Mouse (Mus musculus) activated CD4-positive, CD25-positive, alpha-beta regulatory T cell, adult 4 months (primary cell): ENCODE measurements around the gene Tasp1. TPM values are rescaled to one million over a fixed set of nuclear protein-coding genes. Genes with fewer than 3 reads are reported as not detected.
A peak's percentile ranks its signal among the peaks of the same experiment; 100 is the strongest.
"Not testable (repeated sequence)": the region's sequence is repeated elsewhere in the genome, so short reads cannot be mapped to it uniquely, and the experiment has no call there.

Source experiments
- ATAC-seq: one replicate; pipeline ENCODE4 v1.8.0; 2017
- polyA plus RNA-seq, 2 experiments: library from polyadenylated mRNA; unstranded; fragments of 100-300 nt; shearing (Covaris generic); gene quantifications; one replicate each; pipeline ENCODE4 v1.2.1; 2017

Gene Tasp1
- polyA plus RNA-seq, 2 experiments from 2014 or later: 108 to 116 TPM

DNA sequence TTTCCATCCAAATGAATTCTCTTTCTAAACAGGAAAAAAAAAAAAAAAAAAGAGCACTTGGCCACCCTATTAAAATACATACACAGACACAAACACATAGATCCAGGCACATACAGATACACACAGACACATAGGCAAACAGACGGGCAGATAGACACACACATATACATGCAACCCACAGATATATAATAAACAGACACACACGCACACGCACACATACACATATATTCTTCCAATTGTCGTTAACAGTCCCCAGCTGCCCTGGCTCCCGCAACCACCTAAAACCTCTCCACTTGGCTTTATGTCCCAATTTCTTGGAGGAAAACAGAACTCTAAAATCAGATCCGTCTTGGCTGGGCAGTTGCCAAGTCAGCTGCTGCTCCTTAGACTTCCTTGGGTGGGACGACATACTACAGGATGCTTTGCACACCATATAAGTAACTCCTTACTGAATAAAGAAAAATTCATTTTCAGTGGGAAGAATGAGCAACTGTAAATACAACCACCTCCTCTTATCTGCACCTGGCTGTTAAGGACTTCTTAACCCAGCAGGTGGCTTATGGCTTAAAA lies 188.5 kb downstream of the Tasp1 start:
- ATAC-seq: no peak

DNA sequence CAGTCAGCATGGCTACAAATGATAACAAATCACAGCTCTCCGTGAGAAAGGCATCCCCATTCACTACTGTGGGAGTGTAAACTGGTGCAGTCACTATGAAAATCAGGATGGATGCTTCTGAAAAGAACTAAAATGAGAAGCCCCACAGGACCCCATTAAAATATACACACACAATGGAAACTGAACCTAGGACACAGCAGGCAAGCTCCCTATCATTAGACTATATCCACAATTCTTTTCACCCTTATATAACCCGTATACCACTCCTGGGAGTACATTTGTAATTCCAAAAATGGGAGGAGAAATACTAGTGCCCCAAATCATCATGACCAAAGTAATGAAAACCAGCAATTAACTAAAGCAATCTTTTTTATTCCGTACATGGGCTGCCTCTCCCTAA lies 190.7 kb downstream of the Tasp1 start:
- no peak for ATAC-seq

DNA sequence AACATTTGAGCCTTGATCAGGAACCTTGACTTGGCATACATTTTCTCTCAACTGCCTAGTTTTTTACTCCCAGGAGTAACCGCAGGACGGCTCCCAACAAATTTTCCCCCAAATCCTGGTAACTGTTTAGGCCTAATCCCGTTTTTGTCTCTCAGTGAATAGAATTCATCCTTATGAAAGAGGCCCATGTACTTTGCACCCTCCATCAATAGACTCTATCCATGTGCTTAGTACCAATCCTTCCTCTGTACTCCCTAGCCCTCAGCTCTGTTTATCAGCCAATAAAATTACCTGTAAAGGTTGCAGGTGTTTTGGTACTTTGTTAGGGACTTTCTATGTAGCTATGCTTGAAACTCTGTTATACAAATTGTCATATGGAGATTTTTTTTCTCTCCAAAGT lies 192.4 kb downstream of the Tasp1 start:
- no peak for ATAC-seq

DNA sequence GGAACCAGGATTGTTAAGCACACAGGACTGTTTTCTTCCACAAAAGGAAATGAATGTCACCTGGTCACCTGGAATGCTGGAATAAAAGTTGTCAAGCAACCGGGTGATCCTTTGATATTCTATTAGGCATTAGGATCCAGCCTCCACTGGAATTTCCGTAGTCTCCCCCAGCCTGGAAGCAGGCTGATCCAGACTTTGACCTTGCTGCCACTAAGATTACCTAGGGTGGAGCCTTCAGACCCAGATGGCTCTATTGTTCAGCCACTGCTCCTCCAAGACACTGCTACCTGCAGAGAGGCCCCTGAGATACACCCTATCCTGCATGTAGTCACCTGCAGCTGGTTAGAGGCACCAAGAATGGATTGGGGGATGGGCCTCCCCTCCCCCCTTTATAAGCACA lies 192.8 kb downstream of the Tasp1 start:
- no peak for ATAC-seq

DNA sequence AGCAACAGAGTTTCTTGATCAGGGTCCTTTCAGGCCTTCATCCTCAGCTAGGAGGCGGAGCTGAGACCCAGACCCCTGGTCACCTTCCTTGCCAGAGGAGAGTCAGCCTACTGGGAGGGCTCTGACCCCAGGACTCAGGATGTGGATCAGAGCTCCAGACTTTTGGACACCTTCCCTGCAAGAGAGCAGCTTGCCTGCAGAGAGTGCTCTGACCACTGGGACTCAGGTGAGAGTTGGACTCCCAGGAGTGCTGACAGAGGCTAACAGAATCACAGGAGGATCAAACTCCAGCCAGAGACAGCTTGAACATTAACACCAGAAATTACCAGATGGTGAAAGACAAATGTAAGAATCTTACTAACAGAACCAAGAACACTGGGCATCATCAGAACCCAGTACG lies 197.5 kb downstream of the Tasp1 start:
- ATAC-seq: not testable (repeated sequence)

- ATAC-seq: not testable (repeated sequence)
These were observed 203.2 kb downstream of the Tasp1 start for GRCm38 (mm10) chr2:139863396-139863795.

GRCm38 (mm10) chr2:139860133-139860494 lies 206.5 kb downstream of the Tasp1 start:
- no peak for ATAC-seq

GRCm38 (mm10) chr2:139859424-139860132 lies 207.0 kb downstream of the Tasp1 start:
- ATAC-seq: no peak

DNA sequence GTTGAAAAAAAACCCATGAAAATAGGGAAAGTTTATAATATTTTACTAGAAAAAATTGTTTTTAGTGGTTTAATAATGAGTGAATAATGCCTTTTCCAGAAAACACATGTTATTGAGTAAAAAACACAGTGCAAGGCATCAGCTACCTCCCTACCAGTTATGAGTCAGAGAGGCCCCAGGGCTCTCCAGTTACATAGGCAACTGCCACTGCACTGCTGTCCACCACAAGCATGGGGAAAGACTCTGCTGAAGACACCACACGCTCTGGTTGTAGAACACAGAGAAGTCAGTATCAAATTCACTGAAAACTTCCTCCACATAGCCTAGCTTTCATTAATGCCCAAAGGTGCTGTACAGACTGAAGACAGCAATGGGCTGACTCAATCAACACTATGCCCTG lies 217.0 kb downstream of the Tasp1 start:
- ATAC-seq: no peak

DNA sequence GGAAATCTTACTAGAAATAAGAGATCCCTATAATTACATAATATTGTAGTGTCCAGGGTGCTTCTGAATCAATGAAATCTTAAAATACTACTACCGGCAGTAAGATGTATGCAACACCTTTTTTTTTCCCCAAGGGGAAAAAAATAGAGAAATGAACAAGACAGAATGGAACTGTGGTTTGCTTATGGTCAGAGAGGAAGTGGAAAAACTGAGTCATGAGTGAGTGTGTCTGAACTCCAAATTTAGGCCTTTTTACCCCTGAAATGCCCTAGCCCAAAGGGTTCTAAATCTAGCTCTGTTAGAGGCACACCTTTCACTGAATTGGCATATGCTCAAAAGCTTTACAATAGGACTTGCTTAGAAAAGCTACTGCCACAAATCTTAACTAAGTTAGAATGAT lies 225.2 kb downstream of the Tasp1 start:
- peak; percentile 65 for ATAC-seq

- ATAC-seq: no peak
These were observed 225.7 kb downstream of the Tasp1 start for GRCm38 (mm10) chr2:139840941-139841340.

- ATAC-seq: no peak
These were observed 244.8 kb downstream of the Tasp1 start for GRCm38 (mm10) chr2:139821589-139822378.

- ATAC-seq: no peak
These were observed 249.3 kb downstream of the Tasp1 start for GRCm38 (mm10) chr2:139817275-139817674.

- no peak for ATAC-seq
These were observed 258.7 kb downstream of the Tasp1 start for GRCm38 (mm10) chr2:139807887-139808286.

DNA sequence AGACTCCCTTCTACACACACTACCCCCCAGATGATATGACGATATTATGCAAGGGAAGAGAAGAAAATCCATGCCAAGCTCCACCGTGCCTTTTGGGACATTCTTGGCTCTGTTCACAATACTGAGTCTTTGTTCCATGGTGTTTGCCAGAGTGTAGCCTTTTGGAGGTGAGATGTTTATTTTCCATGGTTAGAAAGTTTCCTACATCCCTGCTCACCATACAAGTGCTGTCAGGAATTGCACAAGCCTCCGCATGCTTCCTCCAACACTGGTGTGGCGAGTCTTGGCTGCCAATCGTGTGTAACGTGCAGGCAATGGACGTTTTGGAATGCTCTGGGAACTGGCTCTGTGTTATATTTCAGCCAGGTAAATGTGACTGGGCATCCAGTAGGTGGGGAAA lies 262.6 kb downstream of the Tasp1 start:
- no peak for ATAC-seq

- no peak for ATAC-seq
These were observed 274.1 kb downstream of the Tasp1 start for GRCm38 (mm10) chr2:139792345-139793120.

DNA sequence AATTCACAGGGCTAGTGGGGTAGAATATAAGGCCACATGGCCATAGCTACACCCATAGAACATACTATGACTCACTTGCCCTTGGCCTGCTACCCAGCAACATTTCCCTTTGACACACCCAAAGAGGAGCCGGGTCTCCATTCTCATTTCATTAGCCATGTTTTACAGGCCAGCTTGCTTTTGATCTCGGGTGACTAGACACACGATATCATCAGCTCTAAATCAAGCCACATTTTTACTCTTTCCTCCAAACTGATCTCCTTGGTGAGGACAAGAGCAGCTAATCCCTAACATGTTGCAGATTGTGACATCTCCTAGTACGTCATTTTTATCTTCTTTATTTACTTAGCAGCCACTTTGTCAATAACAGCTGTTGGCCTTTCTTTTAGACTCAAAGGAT lies 277.9 kb downstream of the Tasp1 start:
- no peak for ATAC-seq

GRCm38 (mm10) chr2:139784946-139785345 lies 281.7 kb downstream of the Tasp1 start:
- no peak for ATAC-seq

- no peak for ATAC-seq
These were observed 282.1 kb downstream of the Tasp1 start for GRCm38 (mm10) chr2:139784465-139784864.
